Mouse (Mus musculus) neural tube, embryonic 11.5 days (tissue): ENCODE results near the gene Ptpn20. TPM values are rescaled to one million over a fixed set of nuclear protein-coding genes. Genes with fewer than 3 reads are reported as not detected.

Experiments
- ATAC-seq: fragments of 200-750 bp; cut with Nextera tagmentation; 2 replicates; pipeline ENCODE4 v1.8.0; 2017; ENCODE audit warnings: moderate number of reproducible peaks, mild to moderate bottlenecking, moderate TSS enrichment, moderate library complexity; ENCODE audit not compliant: insufficient read depth, low FRiP score, low TSS enrichment
- DNase-seq: peaks from one replicate; pipeline ENCODE4 v3.0.0-alpha.2; 2015; ENCODE audit warnings: low spot score
- H3K27ac ChIP-seq: fragments of 300-500 bp; sonication (generic); 2 replicates; pipeline ENCODE4 v1.5.1; 2014; ENCODE audit warnings: low read depth, mild to moderate bottlenecking, low read length
- H3K27me3 ChIP-seq: fragments of 300-500 bp; sonication (generic); 2 replicates; pipeline ENCODE4 v1.6.1; 2014; ENCODE audit warnings: mild to moderate bottlenecking, low read length, mixed read lengths; ENCODE audit not compliant: control insufficient read depth, insufficient read depth
- H3K36me3 ChIP-seq: fragments of 300-500 bp; sonication (generic); 2 replicates; pipeline ENCODE4 v1.6.1; 2014; ENCODE audit warnings: mild to moderate bottlenecking, low read length, moderate library complexity, mixed read lengths; ENCODE audit not compliant: control insufficient read depth, insufficient read depth
- H3K4me1 ChIP-seq: fragments of 300-500 bp; sonication (generic); 2 replicates; pipeline ENCODE4 v1.6.1; 2014; ENCODE audit warnings: low read length, mixed read lengths; ENCODE audit not compliant: control insufficient read depth, insufficient read depth
- H3K4me2 ChIP-seq: fragments of 300-500 bp; sonication (generic); 2 replicates; pipeline ENCODE4 v1.6.1; 2014; ENCODE audit warnings: low read depth, mild to moderate bottlenecking, moderate library complexity
- H3K4me3 ChIP-seq: fragments of 300-500 bp; sonication (generic); 2 replicates; pipeline ENCODE4 v1.5.1; 2014; ENCODE audit warnings: low read depth, low read length
- H3K9ac ChIP-seq: fragments of 300-500 bp; sonication (generic); 2 replicates; pipeline ENCODE4 v1.6.1; 2014; ENCODE audit warnings: mild to moderate bottlenecking, low read length
- H3K9me3 ChIP-seq: fragments of 300-500 bp; sonication (generic); 2 replicates; pipeline ENCODE4 v1.6.1; 2016; ENCODE audit warnings: low read length; ENCODE audit not compliant: control insufficient read depth
- WGBS: fragments of 180-500 bp; shearing (Covaris S2); extraction: QIAGEN DNeasy Blood & Tissue Kit; methylation state at CpG from one replicate; pipeline ENCODE4 v1.1.7; 2014; 5-methylcytosine and 5-hydroxymethylcytosine counted together
- polyA plus RNA-seq: library from polyadenylated mRNA; unstranded; fragments of >200 nt; fragmentation: Nextera tagmentation; extraction: Ambion mirVana; gene quantifications from 2 replicates; pipeline ENCODE4 v1.2.1, GENCODE M21; 2014

The Ptpn20 gene
- 0.13 TPM in 1 of 2 replicates, not detected in the other for polyA plus RNA-seq

DNA sequence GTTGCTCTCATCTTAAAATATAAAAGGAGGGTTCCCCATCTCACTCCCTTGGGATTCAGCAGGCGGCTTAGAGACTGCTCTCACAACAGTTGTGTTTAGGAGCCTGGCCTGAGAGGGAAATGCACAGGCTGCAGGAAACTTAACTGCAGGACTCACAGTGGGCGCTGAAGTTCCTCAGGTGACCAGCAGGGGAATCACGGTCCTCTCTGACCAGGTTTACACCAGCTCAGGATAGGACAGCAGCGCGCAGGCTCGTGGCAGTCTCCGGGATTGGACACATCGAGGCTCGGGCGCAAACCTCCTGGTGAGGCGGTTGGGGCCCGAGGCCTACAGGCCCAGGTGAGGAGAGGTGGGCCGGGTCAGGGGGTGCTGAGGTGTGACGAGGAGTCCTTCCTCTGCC is at the start of gene Ptpn20:
Ptpn20 (plus strand) TSS at position 257 of the 400 bp plus-strand sequence.
- DNase-seq = no peak
- no peaks in the 10 kb centered on the region for H3K4me1 ChIP-seq
- H3K27ac ChIP-seq = no peak within 1 kb of the TSS
- no peaks in the 10 kb centered on the region for H3K27me3 ChIP-seq
- no peaks in the 10 kb centered on the region for H3K36me3 ChIP-seq
- no peak for ATAC-seq
- no peak within 1 kb of the TSS for H3K4me2 ChIP-seq
- 67% methylated on average over 14 of the region's 14 CpGs for WGBS
- H3K9me3 ChIP-seq = no peaks in the 10 kb centered on the region
- H3K9ac ChIP-seq = no peak within 1 kb of the TSS
- no peak within 1 kb of the TSS for H3K4me3 ChIP-seq

- no peak overlapping the region for H3K4me3 ChIP-seq
- WGBS = 80% methylated on average over 7 of the region's 7 CpGs
- no peaks in the 10 kb centered on the region for H3K9me3 ChIP-seq
- no peaks in the 10 kb centered on the region for H3K27me3 ChIP-seq
- no peaks in the 10 kb centered on the region for H3K4me1 ChIP-seq
- ATAC-seq = no peak
- no peaks in the 10 kb centered on the region for H3K36me3 ChIP-seq
- no peak overlapping the region for H3K27ac ChIP-seq
- no peak overlapping the region for H3K9ac ChIP-seq
- DNase-seq = no peak
- no peak overlapping the region for H3K4me2 ChIP-seq
These were observed 49.3 kb upstream of the Ptpn20 start for GRCm38 (mm10) chr14:33539559-33540167.

- DNase-seq (no peak), ATAC-seq (no peak)
- Histone ChIP-seq H3K4me1 (no peaks in the 10 kb centered on the region), H3K4me2 (no peak overlapping the region), H3K27me3 (no peaks in the 10 kb centered on the region), H3K4me3 (no peak overlapping the region), H3K27ac (no peak overlapping the region), H3K36me3 (no peaks in the 10 kb centered on the region), H3K9me3 (no peaks in the 10 kb centered on the region), H3K9ac (no peak overlapping the region)
- WGBS = 88% methylated on average over 8 of the region's 8 CpGs
These were observed 43.4 kb upstream of the Ptpn20 start for GRCm38 (mm10) chr14:33545565-33546143.

DNA sequence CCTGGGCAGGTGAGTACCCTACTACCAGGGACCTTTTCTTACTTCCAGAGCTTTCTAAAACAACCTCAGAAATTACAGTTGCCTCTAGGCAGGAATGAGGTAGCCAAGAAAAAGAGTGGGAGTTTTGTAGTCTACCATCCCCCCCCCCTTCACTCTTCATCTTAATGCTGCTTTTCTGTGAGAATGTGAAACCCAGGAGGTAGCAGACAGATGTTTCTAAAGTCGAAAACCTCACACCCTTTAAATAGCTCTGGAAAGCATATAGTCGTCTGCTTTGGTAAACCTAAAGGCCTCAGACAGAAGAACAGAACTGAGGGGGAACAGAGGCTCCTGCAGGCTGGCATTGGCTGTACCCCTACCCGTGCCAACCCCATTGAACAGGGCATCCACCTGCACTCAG is 40.4 kb upstream of the Ptpn20 start:
- Histone ChIP-seq H3K9me3 (no peaks in the 10 kb centered on the region), H3K27me3 (no peaks in the 10 kb centered on the region), H3K36me3 (no peaks in the 10 kb centered on the region), H3K27ac (no peak overlapping the region), H3K4me1 (no peaks in the 10 kb centered on the region), H3K4me3 (no peak overlapping the region), H3K4me2 (no peak overlapping the region), H3K9ac (no peak overlapping the region)
- DNase-seq = no peak
- 79% methylated on average over 3 of the region's 3 CpGs for WGBS
- no peak for ATAC-seq

DNA sequence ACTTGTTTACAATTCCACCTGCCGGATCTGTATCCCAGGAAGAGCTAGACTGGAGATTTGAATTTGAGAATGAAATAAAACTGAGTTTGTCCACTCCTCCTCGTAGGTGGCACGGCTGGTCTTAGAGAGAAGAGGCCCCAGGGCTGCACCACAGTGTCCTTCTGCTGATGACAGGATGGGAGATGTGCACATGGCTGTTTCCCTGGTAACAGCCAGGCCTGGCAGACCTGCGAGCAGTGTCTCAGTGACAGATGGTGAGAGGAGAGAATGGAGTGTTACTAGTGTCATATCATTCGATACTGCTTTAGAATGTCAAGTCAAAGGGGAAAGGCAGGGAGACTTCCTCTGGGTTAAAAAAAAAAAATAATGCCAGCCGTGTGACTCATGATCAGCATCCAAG is 39.2 kb upstream of the Ptpn20 start:
- no peaks in the 10 kb centered on the region for H3K9me3 ChIP-seq
- no peak overlapping the region for H3K4me3 ChIP-seq
- no peak overlapping the region for H3K27ac ChIP-seq
- no peak overlapping the region for H3K4me2 ChIP-seq
- no peaks in the 10 kb centered on the region for H3K27me3 ChIP-seq
- no peak for ATAC-seq
- no peak for DNase-seq
- H3K36me3 ChIP-seq = no peaks in the 10 kb centered on the region
- H3K9ac ChIP-seq = no peak overlapping the region
- 63% methylated on average over 6 of the region's 6 CpGs for WGBS
- no peaks in the 10 kb centered on the region for H3K4me1 ChIP-seq

GRCm38 (mm10) chr14:33570737-33571136 is 18.3 kb upstream of the Ptpn20 start:
- WGBS = 40% methylated on average over 6 of the region's 6 CpGs
- no peak overlapping the region for H3K9ac ChIP-seq
- H3K9me3 ChIP-seq = no peaks in the 10 kb centered on the region
- H3K4me2 ChIP-seq = no peak overlapping the region
- no peak for DNase-seq
- H3K4me3 ChIP-seq = no peak overlapping the region
- H3K27me3 ChIP-seq = no peaks in the 10 kb centered on the region
- no peak for ATAC-seq
- no peak overlapping the region for H3K27ac ChIP-seq
- no peaks in the 10 kb centered on the region for H3K4me1 ChIP-seq
- no peaks in the 10 kb centered on the region for H3K36me3 ChIP-seq

GRCm38 (mm10) chr14:33573643-33574042 is 15.4 kb upstream of the Ptpn20 start:
- no peak for DNase-seq
- Histone ChIP-seq H3K36me3 (no peaks in the 10 kb centered on the region), H3K9ac (no peak overlapping the region), H3K27ac (no peak overlapping the region), H3K4me3 (no peak overlapping the region), H3K4me2 (no peak overlapping the region), H3K4me1 (no peaks in the 10 kb centered on the region), H3K9me3 (no peaks in the 10 kb centered on the region), H3K27me3 (no peaks in the 10 kb centered on the region)
- no peak for ATAC-seq
- WGBS = 77% methylated on average over 3 of the region's 3 CpGs

DNA sequence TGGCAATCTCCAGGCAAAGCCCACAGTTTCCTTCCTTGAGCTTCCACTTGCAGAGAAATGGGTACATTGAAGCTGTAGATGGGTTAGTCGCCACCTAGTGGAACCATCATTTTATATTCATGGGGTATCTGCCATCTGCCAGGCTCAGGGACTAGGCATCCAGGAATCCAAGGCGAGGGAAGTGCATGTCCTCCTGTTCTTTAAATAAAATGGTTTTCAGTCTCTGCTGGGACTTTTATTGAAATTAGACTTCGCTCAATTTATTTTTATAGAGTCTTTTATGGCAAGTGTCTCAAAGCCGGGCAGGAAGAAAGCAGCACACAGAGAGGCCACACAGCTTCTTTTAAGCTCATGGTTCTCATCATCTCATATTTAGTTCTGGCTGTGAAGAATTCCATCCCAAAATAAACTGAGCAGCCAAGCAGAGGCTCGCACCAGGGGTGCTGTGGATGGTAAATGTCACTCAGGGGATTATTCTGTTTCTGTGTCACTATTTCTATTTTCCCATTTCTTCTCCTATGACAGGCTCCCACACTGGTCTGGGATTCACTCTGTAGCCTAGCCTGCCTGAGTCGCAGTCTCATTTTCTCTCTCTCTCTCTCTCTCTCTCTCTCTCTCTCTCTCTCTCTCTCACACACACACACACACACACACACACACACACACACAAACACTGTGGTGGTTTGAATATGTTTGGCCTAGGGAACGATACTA is 9.1 kb upstream of the Ptpn20 start:
- no peak overlapping the region for H3K4me3 ChIP-seq
- no peak overlapping the region for H3K9ac ChIP-seq
- WGBS = 49% methylated on average over 7 of the region's 7 CpGs
- no peak overlapping the region for H3K27ac ChIP-seq
- no peak for ATAC-seq
- no peak overlapping the region for H3K4me2 ChIP-seq
- H3K4me1 ChIP-seq = no peaks in the 10 kb centered on the region
- no peak for DNase-seq
- H3K36me3 ChIP-seq = no peaks in the 10 kb centered on the region
- H3K27me3 ChIP-seq = no peaks in the 10 kb centered on the region
- no peaks in the 10 kb centered on the region for H3K9me3 ChIP-seq
